Mouse (Mus musculus) right cerebral cortex, adult 2 months (tissue): ENCODE measurements around the gene Mcrip1.

Experiments
- DNase-seq, 2 experiments: peaks; one replicate each; pipeline ENCODE4 v3.0.0; 2021 to 2022; ENCODE audit warnings: low spot score in 2 of 2

The Mcrip1 gene

DNA sequence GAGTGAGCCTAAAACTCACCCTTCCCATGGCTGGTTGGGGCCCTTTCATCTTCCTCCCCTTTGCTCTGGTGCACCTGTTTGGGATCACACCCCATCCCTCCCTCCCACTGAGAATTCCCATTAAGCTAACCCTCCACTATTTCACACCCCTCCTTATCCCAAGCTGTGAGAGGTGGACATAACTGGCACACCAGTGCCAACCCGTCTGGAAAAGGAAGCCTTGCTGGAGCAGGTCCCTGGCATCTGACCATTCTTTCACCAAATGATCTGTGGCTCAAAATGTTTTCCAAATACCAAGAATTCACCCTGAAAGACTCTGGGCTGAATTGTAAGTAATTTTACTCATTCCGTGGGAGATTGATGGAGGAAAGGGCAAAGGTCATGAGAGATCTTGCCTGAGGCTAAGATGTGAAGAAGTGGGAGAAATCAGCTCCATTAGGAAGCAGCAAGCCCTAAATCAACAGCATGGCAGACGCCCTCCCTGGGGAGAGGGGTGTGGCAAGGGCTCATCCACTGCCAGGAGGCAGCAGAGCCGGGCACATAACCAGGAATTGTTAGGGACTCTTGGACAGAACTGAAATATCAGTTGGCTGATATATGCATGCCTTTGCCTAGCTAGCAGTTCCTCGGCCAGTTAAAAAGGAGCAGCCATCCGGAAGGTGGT, 36.6 kb downstream of the Mcrip1 start:
- DNase-seq = no peak

DNA sequence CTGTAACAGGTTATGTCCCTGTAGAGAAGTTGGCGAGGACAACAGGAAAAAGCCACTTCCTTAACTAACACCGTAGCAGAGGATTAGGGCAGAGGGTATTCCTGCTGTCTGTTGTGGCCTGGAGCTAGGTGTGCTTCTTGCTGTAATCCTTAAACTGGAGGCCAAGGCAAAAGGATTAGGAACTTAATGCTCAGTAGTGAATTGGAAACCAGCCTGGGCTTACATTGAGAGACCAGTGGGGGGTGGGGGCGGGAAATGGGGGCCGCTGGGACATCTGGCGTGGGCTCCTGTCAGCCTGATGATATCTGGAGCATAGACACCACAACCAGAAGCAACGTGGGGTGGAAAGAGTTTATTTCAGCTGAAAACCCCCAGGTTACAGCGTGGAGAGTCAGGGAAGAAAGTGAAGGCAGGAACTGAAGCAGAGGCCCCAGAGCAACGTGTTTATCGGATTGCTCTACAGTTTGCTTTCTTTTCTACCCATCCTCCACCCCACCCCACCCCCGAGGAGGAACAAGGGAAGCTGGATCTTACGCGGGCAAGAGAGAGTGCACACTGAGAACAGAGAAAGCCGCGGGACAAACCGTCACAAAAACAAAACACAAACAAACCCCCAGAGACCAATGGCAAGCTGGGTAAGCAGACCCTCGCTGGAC, 39.0 kb downstream of the Mcrip1 start:
- DNase-seq = no peak

DNA sequence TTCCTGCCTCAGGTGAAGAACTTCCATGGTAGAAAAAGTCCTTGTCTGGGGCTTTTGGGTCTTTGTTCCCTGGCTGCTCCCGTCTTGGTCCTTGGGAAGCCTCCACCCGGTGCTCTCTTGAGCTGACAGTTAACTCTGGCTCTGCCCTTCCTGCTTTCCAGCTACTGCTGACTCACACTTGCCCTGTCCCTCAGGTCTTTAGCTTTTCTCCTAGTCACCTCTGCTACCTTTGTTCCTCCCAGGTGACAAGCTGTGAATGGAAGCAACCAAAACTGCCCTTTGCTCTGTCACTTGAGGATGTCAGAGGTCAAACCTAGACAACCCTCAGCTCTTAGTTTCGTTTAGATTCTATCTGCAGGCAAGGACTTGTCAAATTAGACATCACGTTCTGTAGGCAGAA, 39.6 kb downstream of the Mcrip1 start:
- no peak for DNase-seq

DNA sequence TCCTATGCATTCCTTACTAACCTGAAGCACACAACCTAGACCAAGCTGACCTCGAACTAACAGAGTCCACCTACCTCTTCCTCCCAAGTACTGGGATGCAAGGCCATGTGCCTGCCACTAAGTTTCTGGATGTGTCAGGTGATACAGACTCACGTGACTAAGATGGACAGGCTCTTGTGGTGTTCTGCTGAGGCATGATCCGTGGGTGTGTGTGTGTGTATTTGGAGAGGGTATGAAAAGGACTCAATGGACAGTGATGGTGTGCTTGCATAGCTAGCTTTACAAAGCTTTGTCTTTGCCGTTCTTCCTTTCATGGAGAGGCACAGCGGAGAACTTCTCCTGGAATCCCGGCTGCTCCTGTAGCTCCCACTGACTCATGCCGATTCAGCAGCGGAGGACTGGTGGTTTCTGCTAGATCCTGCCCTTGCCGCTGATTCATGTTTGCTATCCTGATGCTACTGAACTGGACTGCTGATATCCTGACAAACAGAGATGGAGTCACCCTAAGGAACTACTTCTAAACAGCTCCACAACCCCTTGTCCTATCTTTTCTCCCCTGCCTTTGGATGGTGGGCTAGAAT, 41.1 kb downstream of the Mcrip1 start:
- DNase-seq = no peak

DNA sequence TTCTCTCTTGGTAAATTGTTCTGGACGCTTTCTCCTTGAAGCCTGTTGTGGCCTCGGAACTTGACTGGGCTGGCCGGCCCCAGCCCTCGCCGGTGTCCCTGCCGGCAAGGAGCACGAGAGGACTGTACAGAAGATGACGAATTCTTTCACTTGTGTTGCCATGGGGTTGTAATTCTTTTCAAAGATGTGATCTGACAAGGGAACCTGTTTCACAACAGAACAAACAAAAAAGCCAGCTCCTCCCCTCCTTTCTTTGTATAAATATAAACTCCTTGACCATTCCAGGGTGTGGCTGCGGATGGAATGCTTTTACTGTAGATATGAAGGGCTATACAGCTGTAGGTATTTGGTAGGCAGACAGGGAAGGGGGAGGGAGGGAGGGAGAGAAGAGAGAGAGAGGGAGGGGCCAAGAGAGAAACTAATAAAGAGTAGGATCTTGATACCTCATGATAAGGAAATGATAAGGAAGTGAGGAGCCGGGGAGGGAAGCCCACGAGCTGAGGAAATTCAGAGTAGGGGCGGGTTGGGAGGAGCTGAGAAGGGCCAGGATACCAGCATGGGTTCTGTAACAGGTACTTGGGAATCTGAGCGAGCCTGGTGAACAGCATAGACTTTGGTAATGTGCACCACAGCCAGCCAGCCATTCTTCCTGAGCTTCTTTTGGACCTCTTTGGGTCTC, 41.8 kb downstream of the Mcrip1 start:
- no peak for DNase-seq

DNA sequence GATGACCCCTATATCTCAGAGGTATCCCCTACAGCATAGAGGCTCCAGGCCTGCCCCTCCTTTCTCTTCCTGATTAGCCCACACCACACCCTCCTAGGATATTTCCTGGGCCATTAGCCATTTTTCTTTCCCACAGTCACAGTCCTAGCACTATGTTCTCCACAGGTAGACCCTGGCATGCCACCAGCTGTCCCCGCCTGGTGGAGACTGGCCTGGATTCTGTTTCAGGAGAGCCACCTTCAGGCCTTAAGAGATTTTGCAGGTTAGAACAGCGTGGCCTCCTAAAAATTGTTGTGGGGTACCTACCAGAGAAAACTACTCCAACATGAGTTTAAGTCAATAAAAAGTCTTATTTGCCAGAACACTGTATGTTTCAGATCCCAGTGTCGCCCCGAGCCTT, 42.6 kb downstream of the Mcrip1 start:
- no peak for DNase-seq

DNA sequence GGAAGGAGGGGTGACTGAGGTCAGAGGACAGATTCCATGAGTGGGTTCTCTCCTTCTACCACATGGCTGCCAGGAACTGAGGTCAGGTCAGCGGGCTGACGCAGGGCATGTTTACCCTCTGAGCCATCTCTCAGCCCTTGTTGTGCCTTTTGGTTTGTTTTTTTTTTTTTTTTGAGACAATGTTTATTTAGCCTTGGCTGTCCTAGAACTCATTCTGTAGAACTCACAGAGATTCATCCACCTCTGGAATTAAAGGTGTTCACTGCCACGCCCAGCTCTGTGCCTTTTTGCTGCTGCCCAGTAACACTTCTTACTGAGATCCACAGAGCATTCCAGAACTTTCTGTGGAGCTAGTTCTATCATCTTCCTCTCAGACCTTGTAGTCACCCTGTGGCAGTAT, 43.9 kb downstream of the Mcrip1 start:
- DNase-seq = no peak

DNA sequence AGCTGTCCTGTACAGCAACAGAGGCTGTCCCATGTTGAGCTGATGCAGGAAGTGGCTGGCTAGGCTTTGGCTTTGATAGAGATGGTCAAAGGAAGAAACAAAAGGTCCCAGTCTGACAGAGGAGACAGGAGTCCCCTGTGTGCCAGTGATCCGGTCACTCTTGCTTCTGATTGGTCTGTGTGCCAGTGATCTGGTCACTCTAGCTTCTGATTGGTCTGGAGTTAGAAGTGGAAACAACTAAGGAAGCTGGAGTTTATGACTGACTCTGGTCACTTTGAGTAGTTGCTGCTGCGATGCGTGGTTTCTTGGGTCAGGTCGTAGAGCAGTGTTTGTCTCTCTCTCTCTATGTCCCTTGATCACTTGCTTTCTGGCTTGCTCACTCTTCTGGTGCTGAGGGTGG, 47.8 kb downstream of the Mcrip1 start:
- DNase-seq = no peak

DNA sequence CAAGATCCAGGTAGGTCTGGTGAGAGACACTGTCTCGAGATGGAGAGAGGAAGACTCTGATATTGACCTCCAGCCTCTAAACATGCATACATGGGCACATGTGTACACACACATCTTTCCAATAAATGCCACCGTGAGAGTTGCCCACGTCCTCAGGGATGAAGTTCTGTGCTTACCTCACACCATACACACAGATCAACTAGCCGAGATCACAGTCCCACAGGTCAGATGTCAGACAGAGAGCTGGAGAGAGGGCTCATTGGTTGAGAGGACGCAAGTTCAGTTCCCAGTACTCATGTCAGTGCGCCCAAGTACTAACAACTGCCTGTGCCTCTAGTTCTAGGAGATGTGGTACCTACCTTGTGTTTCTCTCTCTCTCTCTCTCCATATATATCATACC, 48.5 kb downstream of the Mcrip1 start:
- DNase-seq = no peak

DNA sequence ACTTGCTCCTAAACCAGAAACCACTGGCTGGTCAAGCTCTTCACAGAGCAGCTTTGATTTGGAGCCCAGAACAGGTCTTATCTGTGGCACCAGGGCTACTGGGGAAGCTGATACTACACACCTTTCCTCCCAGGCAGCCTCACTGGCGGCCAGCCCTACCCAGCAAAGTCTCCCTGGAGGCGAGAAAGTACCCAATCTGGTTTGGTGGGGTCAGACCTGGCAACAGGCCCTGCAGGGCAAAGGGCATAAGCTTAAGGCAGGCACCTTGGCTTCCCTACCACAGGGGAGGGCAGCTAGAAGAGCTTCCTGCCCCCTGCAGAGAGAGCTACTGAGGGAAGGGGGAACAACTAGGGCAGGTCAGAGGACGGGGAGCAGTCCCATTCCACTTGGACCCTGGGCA, 49.2 kb downstream of the Mcrip1 start:
- DNase-seq = no peak

DNA sequence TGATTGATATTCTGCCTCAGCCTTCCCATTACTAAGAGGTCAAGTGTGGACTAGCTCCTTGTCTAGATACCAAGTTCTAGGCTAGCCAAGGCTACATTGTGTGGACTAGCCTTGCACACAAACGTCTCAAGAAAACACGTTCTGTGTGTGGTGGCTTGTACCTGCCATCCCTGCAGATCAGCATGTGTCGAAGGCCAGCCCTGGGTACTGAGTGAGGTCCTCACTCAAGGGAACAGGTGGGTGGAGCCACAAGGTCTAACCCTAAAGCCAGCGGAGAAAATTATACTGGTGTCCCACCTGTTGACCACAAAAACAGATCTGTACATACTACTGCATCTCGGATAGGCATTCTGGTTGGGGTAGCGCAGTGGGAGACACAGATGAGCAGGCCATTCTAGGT, 49.6 kb downstream of the Mcrip1 start:
- DNase-seq = no peak

DNA sequence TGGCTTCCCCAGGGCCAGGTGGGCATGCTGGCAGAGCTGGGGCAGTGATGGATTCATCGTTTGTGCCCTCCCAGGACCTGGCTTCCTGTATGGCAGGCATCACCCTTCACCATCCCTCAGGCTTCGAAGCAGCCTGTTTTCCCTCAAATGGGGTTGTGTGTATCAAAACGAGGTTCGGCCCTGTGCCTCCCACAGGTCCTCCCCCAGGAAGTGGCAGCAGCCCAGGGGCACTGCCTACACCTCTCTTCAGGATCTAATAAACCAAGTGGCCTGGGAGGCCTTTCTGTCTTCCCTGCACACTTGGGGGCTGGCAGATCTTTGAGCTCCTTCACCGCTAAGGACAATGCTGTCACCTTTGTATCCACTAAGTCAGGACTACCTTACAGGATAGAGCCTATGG, 50.6 kb downstream of the Mcrip1 start:
- DNase-seq = no peak

DNA sequence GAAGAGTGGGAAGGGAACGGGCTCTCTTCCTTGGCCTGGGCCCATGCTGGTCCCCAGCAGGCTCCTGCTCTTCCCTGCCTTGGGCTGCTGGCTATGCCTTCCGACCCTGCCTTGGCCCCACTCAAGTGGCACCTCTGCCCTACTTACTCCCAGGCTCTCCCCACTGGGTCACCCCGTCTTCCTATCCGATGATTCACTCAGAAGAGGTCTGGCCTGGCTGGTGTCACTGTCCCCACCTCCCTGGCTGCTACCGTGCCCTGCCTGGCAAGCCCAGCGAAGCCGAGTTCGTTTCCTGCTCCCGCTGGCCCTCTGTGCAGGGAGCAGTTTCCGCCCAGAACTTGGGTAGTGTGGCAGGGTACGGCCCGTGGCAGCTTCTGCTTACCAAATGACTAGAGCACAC, 51.3 kb downstream of the Mcrip1 start:
- no peak for DNase-seq

DNA sequence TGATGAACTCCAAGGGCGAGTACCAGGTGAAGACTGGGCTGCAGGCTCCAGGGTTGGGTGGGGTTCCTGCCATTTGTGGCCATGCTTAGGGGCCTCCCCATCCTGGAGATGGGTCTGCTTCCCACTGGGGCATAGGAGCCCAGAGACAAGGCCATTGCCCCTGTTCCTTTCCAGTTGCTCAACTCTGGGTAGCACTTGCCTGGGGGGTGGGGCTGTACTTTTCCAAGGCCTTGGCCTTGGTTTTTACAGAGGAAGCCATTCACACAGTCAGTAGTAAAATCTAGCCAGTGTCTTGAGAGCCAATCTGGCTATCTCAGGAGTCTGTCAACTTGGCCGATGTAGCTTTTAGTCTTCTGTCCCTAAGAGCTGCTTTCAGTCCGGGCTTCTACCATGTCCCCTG, 52.1 kb downstream of the Mcrip1 start:
- no peak for DNase-seq

DNA sequence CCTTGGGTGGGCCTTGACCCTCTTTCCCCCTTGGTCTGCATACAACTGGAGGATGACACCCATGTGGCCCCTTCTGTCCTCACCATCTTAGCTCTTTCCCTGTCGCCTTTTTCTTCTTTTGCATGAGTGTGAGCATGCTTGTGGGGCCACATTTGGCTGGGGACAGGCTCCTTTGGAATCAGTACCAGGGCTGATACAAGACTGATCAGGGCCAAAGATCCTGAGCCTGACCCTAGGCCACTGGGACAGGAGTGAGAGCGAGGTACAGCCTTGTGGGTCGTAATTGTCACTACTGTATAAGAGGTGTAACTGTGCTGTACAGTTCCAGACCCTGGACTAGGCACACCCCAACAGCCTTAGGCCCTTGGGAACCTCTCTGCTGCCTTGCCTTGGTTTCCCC, 55.6 kb downstream of the Mcrip1 start:
- no peak for DNase-seq

DNA sequence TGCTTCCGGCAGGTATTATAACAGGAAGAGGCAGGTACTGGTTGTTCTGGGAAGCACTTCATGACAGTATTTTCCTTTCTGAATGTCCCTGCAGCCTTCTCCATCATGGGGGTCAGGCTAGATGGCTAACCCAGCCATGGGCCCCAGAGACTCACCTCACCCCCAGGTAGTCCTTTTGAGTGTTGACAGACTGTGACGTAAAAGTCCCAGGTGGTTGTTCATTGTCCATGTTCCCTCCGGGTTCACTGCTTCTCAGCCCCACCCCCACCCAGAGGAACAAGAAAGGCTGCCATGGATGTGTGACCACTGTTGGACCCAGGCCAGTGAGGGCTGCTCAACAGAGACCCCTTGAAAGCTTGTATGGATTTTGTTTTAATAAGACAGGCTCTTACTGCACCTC, 56.2 kb downstream of the Mcrip1 start:
- no peak for DNase-seq
